Mouse (Mus musculus) midbrain, embryonic 10.5 days (tissue): Measurements from ENCODE around the gene Whrn. TPM values are rescaled to one million over a fixed set of nuclear protein-coding genes. Genes with fewer than 3 reads are reported as not detected.

Source experiments
- DNase-seq: peaks from one replicate; pipeline ENCODE4 v3.0.0-alpha.2; 2017; ENCODE audit warnings: low spot score
- H3K27ac ChIP-seq: fragments of 300-500 bp; sonication (generic); replicated peaks from 2 replicates; pipeline ENCODE4 v1.5.1; 2016; ENCODE audit warnings: mild to moderate bottlenecking
- H3K27me3 ChIP-seq: fragments of 300-500 bp; sonication (generic); 2 replicates; pipeline ENCODE4 v1.6.1; 2016; ENCODE audit warnings: low read depth, mild to moderate bottlenecking; ENCODE audit not compliant: poor library complexity, severe bottlenecking
- H3K36me3 ChIP-seq: fragments of 300-500 bp; sonication (generic); 2 replicates; pipeline ENCODE4 v1.6.1; 2016; ENCODE audit warnings: mild to moderate bottlenecking, moderate library complexity
- H3K4me1 ChIP-seq: fragments of 300-500 bp; sonication (generic); 2 replicates; pipeline ENCODE4 v1.6.1; 2016
- H3K4me3 ChIP-seq: fragments of 300-500 bp; sonication (generic); 2 replicates; pipeline ENCODE4 v1.5.1; 2016; ENCODE audit warnings: mild to moderate bottlenecking, moderate library complexity
- H3K9me3 ChIP-seq: fragments of 300-500 bp; sonication (generic); replicated peaks from 2 replicates; pipeline ENCODE4 v1.6.1; 2016; ENCODE audit warnings: mild to moderate bottlenecking
- WGBS: fragments of 180-500 bp; shearing (Covaris S2); methylation state at CpG from one replicate; pipeline ENCODE4 v1.1.7; 2016; 5-methylcytosine and 5-hydroxymethylcytosine counted together
- polyA plus RNA-seq: library from polyadenylated mRNA; unstranded; fragments of >200 nt; fragmentation: Nextera tagmentation; extraction: Ambion mirVana; gene quantifications from 2 replicates; pipeline ENCODE4 v1.2.1, GENCODE M21; 2016

Gene Whrn
- polyA plus RNA-seq, 1 experiment from 2014 or later: 8.8 TPM

DNA sequence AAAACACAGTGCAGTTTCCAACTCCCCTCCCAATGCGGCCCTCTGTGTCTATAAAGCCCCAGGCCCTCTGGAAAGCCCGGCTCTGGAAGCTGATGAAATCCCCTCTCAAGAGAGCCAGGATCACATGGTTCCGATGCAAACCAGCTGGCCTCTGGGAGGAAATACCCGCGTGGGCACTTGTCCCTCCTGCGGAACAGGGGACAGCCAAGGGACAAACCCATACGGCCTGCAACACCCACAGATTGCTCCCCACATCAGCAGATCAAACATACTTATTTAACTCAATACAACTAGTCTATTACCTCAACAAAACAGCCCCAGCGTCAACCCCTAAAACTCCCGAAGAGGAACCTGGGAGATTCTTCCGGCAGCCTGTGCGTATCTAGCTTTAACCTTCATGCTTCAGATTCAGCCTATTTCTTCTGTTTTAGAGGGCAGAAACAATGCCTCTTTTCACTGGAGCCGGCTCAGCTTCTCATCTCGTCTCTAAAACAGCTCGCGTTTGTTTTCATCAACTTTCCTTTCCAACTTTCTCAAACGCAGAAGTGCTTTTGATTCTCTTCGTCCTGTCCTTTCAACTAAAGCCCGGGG lies 86.4 kb downstream of the Whrn start:
- Histone ChIP-seq H3K9me3 (no peaks in the 10 kb centered on the region), H3K4me1 (peaks cover 54% of the 10 kb centered on the region), H3K36me3 (peaks cover 4% of the 10 kb centered on the region; the same call in 1 of the 2 replicates), H3K4me3 (peak overlapping the region; percentile 60), H3K27ac (peak overlapping the region; percentile 83), H3K27me3 (peaks cover 12% of the 10 kb centered on the region; the same call in 1 of the 2 replicates)
- 5% methylated on average over 18 of the region's 18 CpGs for WGBS
- peak; percentile 34 for DNase-seq

DNA sequence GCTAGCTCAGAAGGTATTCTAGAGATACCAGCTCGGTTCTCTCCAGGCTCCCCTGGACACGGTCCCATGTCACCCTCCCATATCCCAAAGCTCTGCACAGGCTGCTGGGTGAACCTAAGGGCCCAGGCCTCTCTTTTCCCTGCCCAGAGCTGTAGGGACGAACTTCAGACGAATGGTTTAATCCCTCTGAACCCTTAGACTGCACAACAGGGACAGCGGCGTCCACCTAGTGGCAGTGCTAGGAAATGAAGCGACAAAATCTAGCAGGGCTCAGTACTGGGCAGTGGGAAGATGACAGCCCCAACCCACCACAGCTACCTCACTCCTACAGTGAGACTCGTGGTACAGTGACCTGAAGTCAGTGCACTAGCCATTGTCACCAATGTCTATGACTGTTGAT lies 87.1 kb downstream of the Whrn start:
- H3K27ac ChIP-seq: peak overlapping the region; percentile 69; the same call in 1 of the 2 replicates
- no peaks in the 10 kb centered on the region for H3K9me3 ChIP-seq
- peaks cover 62% of the 10 kb centered on the region for H3K4me1 ChIP-seq
- H3K36me3 ChIP-seq: 0 out of 2 replicates have a peak, but pooled peaks cover under 1% of the 10 kb centered on the region
- 7% methylated on average over 8 of the region's 8 CpGs for whole genome bisulfite sequencing
- peak overlapping the region; percentile 60 for H3K4me3 ChIP-seq
- H3K27me3 ChIP-seq: peaks cover 12% of the 10 kb centered on the region; the same call in 1 of the 2 replicates
- peak; percentile 76 for DNase-seq

DNA sequence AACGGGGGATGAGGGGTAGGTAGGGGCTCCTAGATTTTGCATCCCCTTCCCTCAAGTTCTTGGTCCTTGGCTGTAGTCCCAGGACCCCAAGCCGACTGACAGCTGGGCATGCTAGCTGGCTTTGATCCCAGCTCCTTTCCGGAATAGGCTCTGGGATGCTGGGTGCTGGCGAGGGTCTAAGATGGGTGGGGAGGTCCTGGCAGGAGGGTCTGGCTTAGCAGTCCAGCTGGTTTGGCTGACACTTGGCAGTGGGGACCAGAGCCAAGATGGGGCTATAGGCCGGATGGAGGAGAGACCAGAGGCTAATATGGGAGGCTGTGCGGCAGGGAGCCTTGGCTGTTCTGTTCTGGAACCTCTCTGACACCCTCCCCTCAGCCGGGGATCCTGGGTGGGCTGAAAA lies 87.5 kb downstream of the Whrn start:
- Histone ChIP-seq H3K36me3 (no peaks in the 10 kb centered on the region), H3K4me1 (peaks cover 66% of the 10 kb centered on the region), H3K4me3 (peak overlapping the region; percentile 60; the same call in 1 of the 2 replicates), H3K27me3 (peaks cover 12% of the 10 kb centered on the region; the same call in 1 of the 2 replicates), H3K27ac (peak overlapping the region; percentile 69; the same call in 1 of the 2 replicates), H3K9me3 (no peaks in the 10 kb centered on the region)
- 67% methylated on average over 7 of the region's 7 CpGs for WGBS
- DNase-seq: no peak

DNA sequence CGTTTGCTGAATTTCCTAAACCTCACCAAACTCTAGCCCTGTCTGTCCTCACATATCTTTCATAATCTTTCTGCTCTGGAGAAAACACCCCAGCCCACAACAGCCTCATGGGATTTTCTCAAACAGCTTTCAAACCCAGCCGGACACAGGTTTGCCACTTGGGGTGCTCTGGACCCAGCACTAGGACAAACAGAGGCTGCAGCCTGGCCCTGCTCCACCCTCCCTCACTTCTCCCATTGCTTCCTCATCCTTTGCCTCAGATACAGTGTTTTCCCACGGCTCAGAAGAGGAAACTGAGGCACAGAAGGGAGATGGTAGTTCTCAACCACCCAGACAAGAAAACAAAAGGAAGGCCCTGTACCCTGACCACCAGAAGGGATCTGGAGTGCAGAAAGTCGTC lies 90.1 kb downstream of the Whrn start:
- Histone ChIP-seq H3K36me3 (no peaks in the 10 kb centered on the region), H3K4me3 (no peak overlapping the region), H3K27ac (peak overlapping the region; percentile 89; the same call in 1 of the 2 replicates), H3K27me3 (0 out of 2 replicates have a peak, but pooled peaks cover 12% of the 10 kb centered on the region), H3K9me3 (no peaks in the 10 kb centered on the region), H3K4me1 (peaks cover 81% of the 10 kb centered on the region)
- WGBS: 60% methylated on average over 4 of the region's 4 CpGs
- DNase-seq: no peak

DNA sequence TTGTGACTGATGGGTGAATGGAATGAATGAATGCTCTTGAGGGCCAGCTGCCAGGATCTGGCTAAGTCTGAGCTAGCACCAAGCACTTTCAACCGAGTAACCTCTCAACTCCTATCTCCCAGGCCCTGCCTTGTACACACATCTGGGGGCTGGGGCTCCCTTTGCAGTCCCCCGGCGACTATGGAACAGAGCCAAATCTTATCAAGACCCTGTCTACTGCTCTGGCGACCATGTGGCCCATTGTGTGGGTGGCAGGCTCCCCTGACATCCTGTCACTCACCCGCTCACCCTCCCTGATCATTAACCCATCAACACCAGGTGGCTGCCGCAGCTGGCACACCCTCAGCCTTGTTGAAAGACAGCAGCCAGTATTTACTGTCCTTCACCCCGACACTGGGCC lies 90.7 kb downstream of the Whrn start:
- Histone ChIP-seq H3K27ac (peak overlapping the region; percentile 89), H3K9me3 (no peaks in the 10 kb centered on the region), H3K36me3 (no peaks in the 10 kb centered on the region), H3K27me3 (0 out of 2 replicates have a peak, but pooled peaks cover 12% of the 10 kb centered on the region), H3K4me3 (no peak overlapping the region), H3K4me1 (peaks cover 81% of the 10 kb centered on the region)
- no peak for DNase-seq
- 49% methylated on average over 7 of the region's 7 CpGs for WGBS

DNA sequence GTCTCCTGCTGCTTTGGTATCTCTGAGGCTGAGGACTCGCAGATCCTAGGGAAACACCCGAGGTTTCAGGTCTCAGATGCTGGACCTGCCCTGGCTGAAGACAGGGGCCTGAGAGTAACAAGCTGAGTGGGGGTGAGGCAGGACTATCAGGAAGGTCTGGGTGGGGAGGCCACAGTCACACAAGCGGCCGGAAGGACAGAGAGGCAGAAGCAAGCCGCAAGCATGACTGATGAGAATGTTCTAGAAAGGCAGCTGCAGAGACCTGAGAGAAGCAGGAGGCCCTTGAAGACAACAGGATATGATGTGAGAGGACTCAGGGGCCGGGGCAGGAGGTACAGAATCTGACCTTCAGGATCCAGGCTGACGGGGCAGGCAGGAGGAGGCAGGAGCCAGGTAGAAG lies 91.6 kb downstream of the Whrn start:
- Histone ChIP-seq H3K4me1 (peaks cover 81% of the 10 kb centered on the region), H3K27ac (peak overlapping the region; percentile 89), H3K36me3 (no peaks in the 10 kb centered on the region), H3K9me3 (no peaks in the 10 kb centered on the region), H3K4me3 (no peak overlapping the region), H3K27me3 (0 out of 2 replicates have a peak, but pooled peaks cover 10% of the 10 kb centered on the region)
- no peak for DNase-seq
- 74% methylated on average over 7 of the region's 7 CpGs for WGBS

DNA sequence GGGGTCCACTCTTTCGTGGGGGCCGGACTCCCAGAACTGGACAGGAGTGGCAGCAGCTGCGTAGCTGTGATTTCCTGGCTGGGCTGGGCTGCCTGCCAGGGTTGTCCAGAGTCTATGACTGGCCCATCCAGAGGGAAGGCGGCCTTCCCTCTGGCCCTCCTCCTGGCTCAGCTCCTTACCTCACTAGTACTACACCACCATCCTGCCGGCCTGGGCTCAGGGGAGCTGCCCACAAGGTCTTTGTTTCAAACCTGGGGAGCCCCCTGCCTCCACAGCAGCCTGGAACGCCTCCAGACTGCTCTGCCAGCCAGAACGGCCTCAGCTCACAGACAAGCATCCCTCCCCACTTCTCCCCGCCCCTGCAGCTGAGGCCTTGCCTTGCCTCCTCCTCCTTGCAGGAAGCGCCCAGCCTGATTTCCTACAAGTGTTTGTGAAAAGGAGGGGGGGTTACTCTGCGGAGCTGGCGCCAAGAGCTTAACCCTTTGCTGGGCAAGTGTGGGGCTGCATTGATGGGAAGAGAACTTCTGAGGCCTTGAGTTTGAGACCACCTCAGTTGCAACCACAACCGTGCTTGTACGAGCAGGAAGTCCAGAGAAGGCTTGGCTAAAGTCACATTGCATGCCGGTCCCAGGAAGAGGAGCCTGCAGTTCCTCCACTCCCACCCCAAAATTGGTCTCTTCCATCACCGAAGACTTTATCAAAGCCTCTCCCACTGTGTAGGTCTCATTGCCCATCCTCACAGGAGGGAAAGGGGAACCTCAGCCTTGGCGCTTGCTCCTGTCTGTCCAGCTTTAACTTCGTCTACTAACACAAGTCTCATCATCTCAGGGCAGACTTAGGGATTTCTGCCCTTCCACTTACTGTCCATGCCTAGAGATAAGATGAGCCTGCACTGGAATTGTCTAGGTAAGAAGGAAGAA lies 92.5 kb downstream of the Whrn start, which contains the start of gene Akna:
Akna (minus strand) TSS at position 315 of the 920 bp plus-strand sequence.
- Histone ChIP-seq H3K36me3 (no peaks in the 10 kb centered on the region), H3K9me3 (no peaks in the 10 kb centered on the region), H3K4me3 (peak within 1 kb of the TSS; percentile 42), H3K27me3 (0 out of 2 replicates have a peak, but pooled peaks cover 6% of the 10 kb centered on the region), H3K4me1 (peaks cover 79% of the 10 kb centered on the region), H3K27ac (peak within 1 kb of the TSS; percentile 89)
- WGBS: 18% methylated on average over 17 of the region's 17 CpGs
- peak; percentile 78 for DNase-seq

DNA sequence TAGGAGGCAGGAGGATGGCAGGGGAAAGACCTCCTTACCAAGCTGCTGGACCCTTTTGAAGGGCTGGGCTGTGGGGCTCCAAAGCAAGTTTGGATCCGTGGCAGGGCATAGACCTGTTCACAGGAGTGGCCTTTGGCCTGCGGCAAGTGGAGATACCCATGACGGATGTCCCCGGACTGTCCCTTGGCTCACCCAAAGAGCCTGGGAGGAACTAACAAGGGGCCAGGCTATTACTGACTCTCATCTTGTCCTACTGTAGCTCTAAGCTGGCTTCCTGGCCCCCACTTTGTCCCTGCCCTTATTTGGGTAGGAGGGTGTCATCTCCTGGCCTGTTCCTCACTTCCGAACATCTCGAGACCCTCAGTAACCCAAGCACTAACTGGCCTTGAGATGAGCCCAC lies 93.2 kb downstream of the Whrn start:
- no peak for DNase-seq
- 72% methylated on average over 6 of the region's 6 CpGs for WGBS
- Histone ChIP-seq H3K4me1 (peaks cover 73% of the 10 kb centered on the region), H3K9me3 (no peaks in the 10 kb centered on the region), H3K27me3 (no peaks in the 10 kb centered on the region), H3K27ac (peak overlapping the region; percentile 89), H3K36me3 (peaks cover 5% of the 10 kb centered on the region), H3K4me3 (peak overlapping the region; percentile 42)

DNA sequence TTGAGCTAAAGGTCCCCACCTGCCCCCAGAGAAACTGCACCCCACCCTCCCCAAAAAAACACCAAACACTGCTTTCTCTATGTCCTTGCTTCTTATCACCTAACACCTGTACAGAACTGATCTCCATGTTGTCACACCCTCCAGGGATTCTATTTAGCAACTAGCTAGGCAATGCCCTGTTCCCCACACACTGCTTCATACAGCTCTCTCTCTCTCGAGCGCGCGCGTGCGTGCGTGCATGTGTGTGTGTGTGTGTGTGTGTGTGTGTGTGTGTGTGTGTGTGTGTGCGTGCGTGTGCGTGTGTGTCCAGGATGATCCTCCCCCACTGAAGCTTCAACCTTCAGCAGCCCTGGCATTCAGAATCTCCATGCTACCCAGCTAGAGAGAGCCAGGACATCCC lies 93.7 kb downstream of the Whrn start:
- Histone ChIP-seq H3K9me3 (no peaks in the 10 kb centered on the region), H3K36me3 (peaks cover 9% of the 10 kb centered on the region), H3K4me1 (peaks cover 73% of the 10 kb centered on the region), H3K27me3 (no peaks in the 10 kb centered on the region), H3K27ac (peak overlapping the region; percentile 89), H3K4me3 (no peak overlapping the region)
- DNase-seq: no peak
- 96% methylated on average over 10 of the region's 10 CpGs for WGBS

DNA sequence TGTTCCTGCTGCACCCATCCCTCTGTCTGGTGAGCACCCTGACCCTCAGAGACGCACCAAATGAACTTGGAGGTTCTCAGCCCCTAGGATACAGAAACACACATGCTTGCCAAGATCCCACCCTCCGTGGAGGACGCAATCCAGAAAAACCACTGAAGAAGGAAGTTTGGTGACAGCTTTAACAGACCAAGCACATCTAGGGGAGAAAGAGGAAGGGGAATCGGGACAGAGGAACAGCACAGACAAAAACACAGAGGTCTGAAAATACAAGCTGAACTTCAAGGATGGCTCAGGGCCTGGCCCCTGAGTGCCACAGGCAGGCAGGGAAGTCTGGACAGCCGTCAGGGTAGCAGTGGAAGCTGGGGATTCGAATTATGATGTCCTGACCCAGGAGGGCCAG lies 94.2 kb downstream of the Whrn start:
- H3K4me3 ChIP-seq: no peak overlapping the region
- H3K27me3 ChIP-seq: no peaks in the 10 kb centered on the region
- H3K4me1 ChIP-seq: peaks cover 73% of the 10 kb centered on the region
- peaks cover 9% of the 10 kb centered on the region for H3K36me3 ChIP-seq
- DNase-seq: no peak
- 88% methylated on average over 6 of the region's 6 CpGs for WGBS
- no peaks in the 10 kb centered on the region for H3K9me3 ChIP-seq
- H3K27ac ChIP-seq: peak overlapping the region; percentile 89; the same call in 1 of the 2 replicates

DNA sequence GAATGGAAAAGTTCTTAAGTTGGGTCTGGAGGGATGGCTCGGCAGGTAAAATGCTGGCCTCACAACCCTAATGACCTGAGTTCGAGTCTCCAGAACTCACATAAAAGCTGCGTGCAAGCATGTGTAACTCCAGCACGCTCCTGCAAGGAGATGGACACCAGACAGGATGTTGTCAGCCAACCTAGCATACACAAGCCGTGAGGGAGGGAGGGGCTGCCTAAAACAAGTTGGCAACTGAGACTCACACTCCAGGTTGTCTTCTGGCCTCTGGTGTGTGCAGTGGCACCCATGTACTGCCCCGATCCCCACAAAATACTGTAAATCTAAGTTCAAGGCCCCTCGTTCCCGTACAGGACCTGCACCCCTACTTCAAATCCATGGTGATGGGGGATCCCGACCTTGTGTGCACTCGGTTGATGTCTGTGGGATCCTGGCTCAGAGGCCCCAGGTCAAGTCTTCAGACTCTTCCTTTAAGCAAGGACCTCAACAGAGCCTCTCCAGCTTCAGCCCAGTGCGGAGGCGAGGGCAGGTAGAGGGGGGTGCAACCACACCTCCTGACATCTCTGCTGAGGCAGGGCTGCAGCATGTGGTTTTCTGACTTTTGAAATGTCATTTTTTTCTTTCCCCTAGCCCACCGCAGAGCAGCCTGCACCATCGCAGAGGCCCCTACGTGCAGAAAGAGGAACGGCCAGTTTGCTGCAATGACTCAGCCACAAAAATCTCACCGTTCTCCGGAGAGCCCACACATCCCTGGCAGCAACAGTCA lies 95.1 kb downstream of the Whrn start:
- no peak overlapping the region for H3K4me3 ChIP-seq
- no peak for DNase-seq
- H3K9me3 ChIP-seq: no peaks in the 10 kb centered on the region
- no peak overlapping the region; the same call in 1 of the 2 replicates for H3K27ac ChIP-seq
- peaks cover 18% of the 10 kb centered on the region for H3K36me3 ChIP-seq
- WGBS: 92% methylated on average over 18 of the region's 18 CpGs
- H3K27me3 ChIP-seq: no peaks in the 10 kb centered on the region
- H3K4me1 ChIP-seq: peaks cover 65% of the 10 kb centered on the region

DNA sequence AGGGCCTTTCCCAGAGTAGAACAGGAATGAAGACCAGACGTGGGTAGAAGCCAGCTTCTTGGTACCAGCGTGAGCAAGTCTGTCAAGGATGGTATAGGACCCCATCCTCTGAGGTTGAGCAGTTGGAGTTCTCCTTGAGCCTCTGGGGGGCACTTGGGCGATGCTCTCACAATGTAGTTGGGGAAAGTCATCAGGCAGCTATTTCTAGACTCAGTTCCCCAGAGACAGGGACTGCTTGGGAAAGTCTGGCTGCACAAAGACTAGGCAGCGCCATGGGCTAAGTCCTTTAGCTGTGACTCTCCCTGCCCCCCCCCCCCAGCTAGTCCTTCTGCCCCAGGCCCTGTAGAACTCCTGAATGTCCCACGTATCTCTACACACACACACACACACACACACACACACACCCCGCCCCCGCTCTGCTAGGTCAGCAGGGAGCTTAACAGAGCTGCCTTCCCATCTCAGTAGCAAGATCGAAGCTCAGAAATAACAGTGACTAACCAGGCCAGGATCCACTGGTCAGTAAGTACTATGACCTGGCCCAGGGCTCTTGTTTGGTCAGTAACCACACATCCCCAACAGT lies 96.0 kb downstream of the Whrn start:
- Histone ChIP-seq H3K27ac (peak overlapping the region; percentile 73), H3K27me3 (no peaks in the 10 kb centered on the region), H3K4me3 (no peak overlapping the region), H3K36me3 (peaks cover 28% of the 10 kb centered on the region), H3K4me1 (peaks cover 56% of the 10 kb centered on the region), H3K9me3 (no peaks in the 10 kb centered on the region)
- WGBS: 70% methylated on average over 8 of the region's 8 CpGs
- DNase-seq: no peak
